Mouse (Mus musculus) heart, postnatal 0 days (tissue): ENCODE data around the gene Washc4.

Experiments used
- CTCF ChIP-seq: IDR thresholded peaks from 2 replicates; pipeline ENCODE4 v1.5.1; 2016; ENCODE audit warnings: antibody characterized with exemption, control low read depth, low read depth
- EP300 ChIP-seq: IDR thresholded peaks from 2 replicates; pipeline ENCODE4 v1.6.1; 2016; ENCODE audit warnings: antibody characterized with exemption, low read depth

- TF ChIP-seq CTCF: no peak
- TF ChIP-seq EP300: no peak
These were observed 63.6 kb downstream of the Washc4 start for GRCm38 (mm10) chr10:83607111-83607510.
